In genomic region chr8:58442696-58443095, GRCm38 (mm10) we compare ENCODE assay signal across 17 mouse cellular contexts.
DNase-seq lines count a peak whose midpoint lies in the region; ATAC-seq and TF ChIP-seq lines count a peak whose summit lies in the region.
"Had no signal": no experiment of that assay in that cellular context is flagged by ENCODE, and none has a peak within 500 bp of the region (broad histone marks: within the 10 kb centered on the region; RNA-seq: fewer than 3 reads in every experiment).

No protein-coding gene starts in this region.

- no peaks in the 10 kb centered on the region for H3K4me1 ChIP-seq in hindbrain, postnatal 0 days (ENCODE audit: insufficient read depth, low read length)
- no peaks in the 10 kb centered on the region for H3K4me1 ChIP-seq in hindbrain, embryonic 13.5 days (replicated peaks)
- H3K4me1 ChIP-seq in lung, embryonic 14.5 days (ENCODE audit: insufficient read depth) = no peaks in the 10 kb centered on the region
- H3K4me1 ChIP-seq: embryonic facial prominence, embryonic 10.5 days; embryonic facial prominence, embryonic 12.5 days; forebrain, embryonic 13.5 days; forebrain, embryonic 15.5 days had no signal

- peak; percentile 17 for DNase-seq in hindbrain, postnatal 0 days (ENCODE audit: low spot score)
- DNase-seq in lung, embryonic 14.5 days = peak; percentile 54
- DNase-seq in lung, adult 18-20 months = no peak
- DNase-seq in brain, embryonic 14.5 days (ENCODE audit: low read depth) = peak; percentile 42
- DNase-seq in urinary bladder, postnatal 10 days (ENCODE audit: low spot score) = no peak
- DNase-seq: adrenal gland, adult 2 months; adrenal gland, postnatal 10 days; adrenal gland, postnatal 25 days; cerebellum, adult 11-12 months; cerebellum, adult 2 months; cerebellum, adult 9-10 months; cerebellum, postnatal 25 days had no signal

- H3K4me3 ChIP-seq in hindbrain, postnatal 0 days (ENCODE audit: low read length) = no peak overlapping the region
- no peak overlapping the region for H3K4me3 ChIP-seq in hindbrain, embryonic 13.5 days
- no peak overlapping the region for H3K4me3 ChIP-seq in lung, embryonic 14.5 days (ENCODE audit: low read depth, low read length)
- H3K4me3 ChIP-seq: embryonic facial prominence, embryonic 10.5 days; embryonic facial prominence, embryonic 12.5 days; forebrain, embryonic 13.5 days; forebrain, embryonic 15.5 days had no signal

- no peaks in the 10 kb centered on the region for H3K9me3 ChIP-seq in hindbrain, postnatal 0 days (ENCODE audit: low read length)
- H3K9me3 ChIP-seq in hindbrain, embryonic 13.5 days = no peaks in the 10 kb centered on the region
- no peaks in the 10 kb centered on the region for H3K9me3 ChIP-seq in lung, embryonic 14.5 days (ENCODE audit: low read depth, low read length)
- H3K9me3 ChIP-seq: embryonic facial prominence, embryonic 10.5 days; embryonic facial prominence, embryonic 12.5 days; forebrain, embryonic 13.5 days; forebrain, embryonic 15.5 days had no signal

- WGBS in hindbrain, postnatal 0 days = 53% methylated on average over 2 of the region's 2 CpGs
- 80% methylated on average over 2 of the region's 2 CpGs for WGBS in hindbrain, embryonic 13.5 days
- 33% methylated on average over 2 of the region's 2 CpGs for WGBS in lung, embryonic 14.5 days

- H3K9ac ChIP-seq in hindbrain, postnatal 0 days (replicated peaks; ENCODE audit: low read length) = no peak overlapping the region
- no peak overlapping the region for H3K9ac ChIP-seq in hindbrain, embryonic 13.5 days
- H3K9ac ChIP-seq in lung, embryonic 14.5 days = no peak overlapping the region
- H3K9ac ChIP-seq: embryonic facial prominence, embryonic 12.5 days; forebrain, embryonic 13.5 days; forebrain, embryonic 15.5 days had no signal

- no peak for ATAC-seq in hindbrain, postnatal 0 days
- no peak for ATAC-seq in hindbrain, embryonic 13.5 days (ENCODE audit: low FRiP score)
- peak; percentile 52; the same call in 1 of the 2 replicates for ATAC-seq in lung, embryonic 14.5 days (ENCODE audit: insufficient read depth)
- ATAC-seq: forebrain, embryonic 13.5 days; forebrain, embryonic 15.5 days had no signal

- no peak overlapping the region for H3K4me2 ChIP-seq in hindbrain, postnatal 0 days (ENCODE audit: low read depth, low read length)
- no peak overlapping the region for H3K4me2 ChIP-seq in hindbrain, embryonic 13.5 days
- no peak overlapping the region for H3K4me2 ChIP-seq in lung, embryonic 14.5 days
- H3K4me2 ChIP-seq: embryonic facial prominence, embryonic 12.5 days; forebrain, embryonic 13.5 days; forebrain, embryonic 15.5 days had no signal

- H3K27me3 ChIP-seq in hindbrain, postnatal 0 days (ENCODE audit: insufficient read depth, low read length) = no peaks in the 10 kb centered on the region
- no peaks in the 10 kb centered on the region for H3K27me3 ChIP-seq in hindbrain, embryonic 13.5 days
- no peaks in the 10 kb centered on the region for H3K27me3 ChIP-seq in lung, embryonic 14.5 days (ENCODE audit: insufficient read depth, low read length)
- H3K27me3 ChIP-seq: embryonic facial prominence, embryonic 12.5 days; forebrain, embryonic 13.5 days; forebrain, embryonic 15.5 days had no signal

- no peak for TF ChIP-seq CTCF in hindbrain, postnatal 0 days (IDR thresholded peaks at IDR 0.05; ENCODE audit: low read depth)
- TF ChIP-seq CTCF in lung, embryonic 14.5 days (IDR thresholded peaks at IDR 0.05; ENCODE audit: low read depth) = no peak
- no peak for TF ChIP-seq CTCF in brain, embryonic 14.5 days (IDR thresholded peaks at IDR 0.05; ENCODE audit: borderline replicate concordance, extremely low read depth, insufficient read depth, insufficient read length)

- TF ChIP-seq POLR2A in brain, embryonic 14.5 days (IDR thresholded peaks at IDR 0.05; ENCODE audit: borderline replicate concordance, extremely low read depth, insufficient read depth, insufficient read length, poor library complexity, severe bottlenecking) = no peak

- H3K27ac ChIP-seq in hindbrain, postnatal 0 days = no peak overlapping the region
- H3K27ac ChIP-seq in hindbrain, embryonic 13.5 days = no peak overlapping the region
- no peak overlapping the region for H3K27ac ChIP-seq in lung, embryonic 14.5 days (ENCODE audit: low read depth)
- H3K27ac ChIP-seq: embryonic facial prominence, embryonic 10.5 days; embryonic facial prominence, embryonic 12.5 days; forebrain, embryonic 13.5 days; forebrain, embryonic 15.5 days had no signal

- no peaks in the 10 kb centered on the region for H3K36me3 ChIP-seq in hindbrain, postnatal 0 days (ENCODE audit: insufficient read depth, low read length)
- no peaks in the 10 kb centered on the region for H3K36me3 ChIP-seq in hindbrain, embryonic 13.5 days
- no peaks in the 10 kb centered on the region for H3K36me3 ChIP-seq in lung, embryonic 14.5 days (ENCODE audit: insufficient read depth)
- H3K36me3 ChIP-seq: embryonic facial prominence, embryonic 10.5 days; embryonic facial prominence, embryonic 12.5 days; forebrain, embryonic 15.5 days had no signal

Comparison
In these comparisons a context has a peak if more than half of its experiments do, and no peak if none do; other contexts are left out.
1. DNase-seq: peak in hindbrain, postnatal 0 days (single experiment), lung, embryonic 14.5 days (single experiment) and brain, embryonic 14.5 days (single experiment); none in lung, adult 18-20 months (0 of 2) and urinary bladder, postnatal 10 days (single experiment).